Mouse (Mus musculus) Patski (cell line): ENCODE results near the gene Adk. TPM values are rescaled to one million over a fixed set of nuclear protein-coding genes. Genes with fewer than 3 reads are reported as not detected.
A peak's percentile ranks its signal among the peaks of the same experiment; 100 is the strongest.

Source experiments
- ATAC-seq: fragments of 100-300 bp; one replicate; pipeline ENCODE4 v1.8.0; 2021
- CTCF ChIA-PET: fragments of 350-600 bp; sonication (Branson Sonifier 250); formaldehyde crosslinking; loops from one replicate; lab custom pipeline; 2022; ENCODE audit warnings: inconsistent platforms; lab: Charles Lee
- POLR2A ChIA-PET: fragments of 350-600 bp; sonication (Branson Sonifier 250); formaldehyde crosslinking; loops from one replicate; lab custom pipeline; 2022; ENCODE audit warnings: antibody characterized with exemption, inconsistent platforms; lab: Charles Lee
- DNase-seq: peaks from one replicate; pipeline ENCODE4 v3.0.0-alpha.2; 2011; ENCODE audit warnings: low read depth, low spot score
- H3K27me3 ChIP-seq: fragments of 371-371 bp; one replicate; pipeline ENCODE4 v1.5.1; 2021
- CTCF ChIP-seq: fragments of 100-300 bp; IDR thresholded peaks from one replicate; pipeline ENCODE4 v1.5.1; 2021
- in situ Hi-C: fragments of 300-500 bp; cut with MboI; formaldehyde crosslinking; loops from 3 replicates; pipeline ENCODE4 v1.11.1; 2018; ENCODE audit warnings: low pct_unique_long_range_greater_than_20kb, mixed read lengths
- polyA plus RNA-seq: library from polyadenylated mRNA; unstranded; gene quantifications from one replicate; pipeline ENCODE4 v1.2.3, GENCODE M21; 2021

Adk gene
- polyA plus RNA-seq, result 55.1 TPM

GRCm38 (mm10) chr14:21052112-21052780 lies at the start of gene Adk, which contains the start of gene Ap3m1:
Adk (plus strand) TSS chr14:21052574.
Ap3m1 (minus strand) TSS chr14:21052508.
- in situ Hi-C loops, result loop anchor here (5.0 kb wide), 1 partner anchor 60 kb away; no protein-coding TSS in a partner anchor
- ATAC-seq (peak; percentile 93), DNase-seq (peak; percentile 81)
- TF ChIP-seq CTCF, result no peak
- H3K27me3 ChIP-seq, result no peaks in the 10 kb centered on the region
- POLR2A ChIA-PET, result interaction anchor here (0.6 to 1.1 kb wide), 5 partner anchors 10 to 249 kb away, joined by 3 to 4 read pairs (median 3); no protein-coding TSS in a partner anchor
- CTCF ChIA-PET, result interaction anchor here (1.1 to 2.1 kb wide), 3 partner anchors 17 to 58 kb away, joined by 4 to 6 read pairs (median 4); no protein-coding TSS in a partner anchor

GRCm38 (mm10) chr14:21013800-21014334 lies 38.5 kb upstream of the Adk start:
- in situ Hi-C loops, result no loop called here
- ATAC-seq (no peak), DNase-seq (no peak)
- POLR2A ChIA-PET, result interaction anchor here (0.6 kb wide), 2 partner anchors 80 to 791 kb away, joined by 3 to 5 read pairs; no protein-coding TSS in a partner anchor
- CTCF ChIA-PET, result interaction anchor here (1.1 kb wide), 1 partner anchor 36 kb away, joined by 5 read pairs; no protein-coding TSS in a partner anchor
- no peaks in the 10 kb centered on the region for H3K27me3 ChIP-seq
- TF ChIP-seq CTCF, result no peak

GRCm38 (mm10) chr14:21017871-21018270 lies 34.5 kb upstream of the Adk start:
- no peaks in the 10 kb centered on the region for H3K27me3 ChIP-seq
- no peak for DNase-seq
- TF ChIP-seq CTCF, result no peak
- POLR2A ChIA-PET, result no interaction called here
- no peak for ATAC-seq
- CTCF ChIA-PET, result interaction anchor here (2.7 kb wide), 1 partner anchor 214 kb away, joined by 11 read pairs; no protein-coding TSS in a partner anchor
- in situ Hi-C loops, result no loop called here

- CTCF ChIA-PET, result interaction anchor here (0.6 to 2.7 kb wide), 4 partner anchors 9 to 215 kb away, joined by 3 to 11 read pairs (median 4); no protein-coding TSS in a partner anchor
These were observed 33.4 kb upstream of the Adk start for GRCm38 (mm10) chr14:21018977-21019376.

GRCm38 (mm10) chr14:21020435-21020834 lies 31.9 kb upstream of the Adk start:
- POLR2A ChIA-PET, result interaction anchor here (0.6 to 1.0 kb wide), 3 partner anchors 9 to 29 kb away, joined by 3 to 6 read pairs (median 4); no protein-coding TSS in a partner anchor
- no peak for ATAC-seq
- no peak for TF ChIP-seq CTCF
- no peaks in the 10 kb centered on the region for H3K27me3 ChIP-seq
- no peak for DNase-seq
- in situ Hi-C loops, result no loop called here
- CTCF ChIA-PET, result no interaction called here

More at GRCm38 (mm10) chr14:21018977-21019376, 33.4 kb upstream of the Adk start:
- POLR2A ChIA-PET, result interaction anchor here (0.6 kb wide), 1 partner anchor 15 kb away, joined by 3 read pairs; no protein-coding TSS in a partner anchor
- no peaks in the 10 kb centered on the region for H3K27me3 ChIP-seq
- ATAC-seq, result no peak
- in situ Hi-C loops, result no loop called here
- DNase-seq, result no peak
- peak; percentile 67 for TF ChIP-seq CTCF

GRCm38 (mm10) chr14:21027542-21027941 lies 24.8 kb upstream of the Adk start:
- no peaks in the 10 kb centered on the region for H3K27me3 ChIP-seq
- no peak for ATAC-seq
- in situ Hi-C loops, result no loop called here
- ChIA-PET CTCF (interaction anchor here (0.6 to 2.0 kb wide), 3 partner anchors 11 to 31 kb away, joined by 3 to 6 read pairs (median 3); no protein-coding TSS in a partner anchor), POLR2A (interaction anchor here (0.6 kb wide), 2 partner anchors 191 to 1042 kb away, joined by 3 to 7 read pairs; partner anchors contain the start of gene Plau)
- no peak for DNase-seq
- TF ChIP-seq CTCF, result no peak

GRCm38 (mm10) chr14:21029025-21029659 lies 23.2 kb upstream of the Adk start:
- H3K27me3 ChIP-seq, result no peaks in the 10 kb centered on the region
- no peak for TF ChIP-seq CTCF
- ATAC-seq (no peak), DNase-seq (no peak)
- in situ Hi-C loops, result no loop called here
- ChIA-PET CTCF (interaction anchor here (1.0 kb wide), 1 partner anchor 92 kb away, joined by 3 read pairs; no protein-coding TSS in a partner anchor), POLR2A (interaction anchor here (1.1 kb wide), 1 partner anchor 9 kb away, joined by 4 read pairs; no protein-coding TSS in a partner anchor)

- DNase-seq, result no peak
- in situ Hi-C loops, result no loop called here
- ATAC-seq, result peak; percentile 26
- ChIA-PET POLR2A (no interaction called here), CTCF (no interaction called here)
- H3K27me3 ChIP-seq, result no peaks in the 10 kb centered on the region
- TF ChIP-seq CTCF, result no peak
These were observed 20.4 kb upstream of the Adk start for GRCm38 (mm10) chr14:21031783-21032511.

- in situ Hi-C loops, result no loop called here
- no peak for ATAC-seq
- H3K27me3 ChIP-seq, result no peaks in the 10 kb centered on the region
- no peak for TF ChIP-seq CTCF
- no peak for DNase-seq
- POLR2A ChIA-PET, result no interaction called here
- CTCF ChIA-PET, result no interaction called here
These were observed 18.1 kb upstream of the Adk start for GRCm38 (mm10) chr14:21034271-21034670.

GRCm38 (mm10) chr14:21034791-21035190 lies 17.6 kb upstream of the Adk start:
- ATAC-seq (no peak), DNase-seq (no peak)
- H3K27me3 ChIP-seq, result no peaks in the 10 kb centered on the region
- no peak for TF ChIP-seq CTCF
- CTCF ChIA-PET, result no interaction called here
- in situ Hi-C loops, result no loop called here
- POLR2A ChIA-PET, result no interaction called here
